Mouse (Mus musculus) CH12F3 (cell line): ENCODE measurements around the gene Ctsf.
"Not testable (repeated sequence)": the region's sequence is repeated elsewhere in the genome, so short reads cannot be mapped to it uniquely, and the experiment has no call there.

Source experiments
- in situ Hi-C: fragments of 300-500 bp; cut with MboI; formaldehyde crosslinking; loops from 2 replicates; pipeline ENCODE4 v1.14.3; 2020; ENCODE audit warnings: low sequenced_read_pairs

The Ctsf gene

GRCm38 (mm10) chr19:4847490-4847889 is 7.4 kb upstream of the Ctsf start:
- in situ Hi-C loops = no loop called here

- in situ Hi-C loops = no loop called here
Measured at GRCm38 (mm10) chr19:4849800-4850199, 5.1 kb upstream of the Ctsf start.

GRCm38 (mm10) chr19:4850281-4850680 is 4.6 kb upstream of the Ctsf start:
- in situ Hi-C loops = no loop called here

GRCm38 (mm10) chr19:4855470-4855820 is 515 bp downstream of the Ctsf start:
- in situ Hi-C loops = no loop called here

GRCm38 (mm10) chr19:4855951-4856350 is 1.0 kb downstream of the Ctsf start:
- in situ Hi-C loops = no loop called here

- in situ Hi-C loops = no loop called here
Measured at GRCm38 (mm10) chr19:4859081-4859480, 4.2 kb downstream of the Ctsf start.

- in situ Hi-C loops = no loop called here
Measured at GRCm38 (mm10) chr19:4863048-4863447, 8.1 kb downstream of the Ctsf start.

GRCm38 (mm10) chr19:4865147-4865546 is 10.2 kb downstream of the Ctsf start:
- in situ Hi-C loops = no loop called here

- in situ Hi-C loops = not testable (repeated sequence)
Measured at GRCm38 (mm10) chr19:4874613-4875012, 19.7 kb downstream of the Ctsf start.

- in situ Hi-C loops = no loop called here
Measured at GRCm38 (mm10) chr19:4876241-4876640, 21.3 kb downstream of the Ctsf start.

- in situ Hi-C loops = no loop called here
Measured at GRCm38 (mm10) chr19:4876755-4877154, 21.8 kb downstream of the Ctsf start.

- in situ Hi-C loops = no loop called here
Measured at GRCm38 (mm10) chr19:4877785-4878184, 22.9 kb downstream of the Ctsf start, which contains the start of gene Actn3. TSS of gene Actn3 (minus strand) at chr19:4877909.

GRCm38 (mm10) chr19:4878405-4879323 is 23.7 kb downstream of the Ctsf start, which contains the start of gene Zdhhc24:
TSS of gene Zdhhc24 (plus strand) at chr19:4878668.
- in situ Hi-C loops = no loop called here

GRCm38 (mm10) chr19:4879324-4879703 is 24.4 kb downstream of the Ctsf start:
- in situ Hi-C loops = no loop called here

- in situ Hi-C loops = no loop called here
Measured at GRCm38 (mm10) chr19:4883961-4884360, 29.0 kb downstream of the Ctsf start.

GRCm38 (mm10) chr19:4889791-4890190 is 34.9 kb downstream of the Ctsf start:
- in situ Hi-C loops = no loop called here

GRCm38 (mm10) chr19:4891798-4892197 is 36.9 kb downstream of the Ctsf start:
- in situ Hi-C loops = no loop called here

GRCm38 (mm10) chr19:4896780-4897520 is 42.0 kb downstream of the Ctsf start:
- in situ Hi-C loops = no loop called here

GRCm38 (mm10) chr19:4898972-4899371 is 44.0 kb downstream of the Ctsf start:
- in situ Hi-C loops = no loop called here

GRCm38 (mm10) chr19:4899888-4900287 is 45.0 kb downstream of the Ctsf start:
- in situ Hi-C loops = no loop called here

GRCm38 (mm10) chr19:4905979-4906794 is 51.3 kb downstream of the Ctsf start, which contains the start of gene Bbs1:
TSS of gene Bbs1 (minus strand) at chr19:4906628.
- in situ Hi-C loops = no loop called here
